Mouse (Mus musculus) frontal cortex, postnatal 36 days (tissue): ENCODE data around the gene Vmn2r84.
"Not testable (repeated sequence)": the region's sequence is repeated elsewhere in the genome, so short reads cannot be mapped to it uniquely, and the experiment has no call there.

ENCODE experiments used
- DNase-seq, 2 experiments: peaks; one replicate each; pipeline ENCODE4 v3.0.0; 2022; ENCODE audit warnings: low spot score in 2 of 2

Vmn2r84 gene

GRCm38 (mm10) chr10:130394232-130394631, at the start of gene Vmn2r84:
Vmn2r84 (minus strand) TSS chr10:130394332.
- no peak for DNase-seq

DNA sequence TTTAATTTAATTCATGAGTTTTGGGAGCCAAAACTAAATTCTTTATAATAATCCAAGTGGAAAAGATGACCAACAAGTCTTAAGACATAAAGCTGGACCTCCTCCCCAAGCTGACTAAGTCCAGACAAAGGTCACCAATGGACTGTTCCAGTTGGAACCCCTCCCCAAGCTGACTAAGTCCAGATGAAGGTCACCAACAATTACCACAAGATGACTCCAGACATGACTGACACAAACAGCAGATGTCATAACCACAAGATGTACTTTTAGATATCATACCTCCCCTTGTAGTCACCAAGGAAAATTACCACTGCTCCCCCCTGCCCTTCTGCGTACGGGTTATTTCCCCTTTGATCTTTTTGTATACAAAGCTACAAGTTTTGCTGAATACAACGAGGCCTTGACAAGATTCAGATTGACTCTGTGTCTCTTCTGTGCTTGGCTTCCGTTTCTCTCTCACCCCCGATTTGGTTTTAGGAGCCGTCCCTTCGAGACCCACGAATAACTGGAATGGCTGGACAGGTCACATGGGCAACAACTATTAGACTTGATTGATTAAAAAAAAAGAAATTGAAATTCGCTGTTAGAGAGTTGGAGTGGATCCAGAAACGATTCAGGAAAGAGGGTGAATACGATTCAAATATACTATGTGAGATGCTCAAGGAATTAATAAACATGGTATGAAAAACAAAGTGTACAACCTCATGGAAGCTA, 40.2 kb upstream of the Vmn2r84 start:
- not testable (repeated sequence) for DNase-seq

DNA sequence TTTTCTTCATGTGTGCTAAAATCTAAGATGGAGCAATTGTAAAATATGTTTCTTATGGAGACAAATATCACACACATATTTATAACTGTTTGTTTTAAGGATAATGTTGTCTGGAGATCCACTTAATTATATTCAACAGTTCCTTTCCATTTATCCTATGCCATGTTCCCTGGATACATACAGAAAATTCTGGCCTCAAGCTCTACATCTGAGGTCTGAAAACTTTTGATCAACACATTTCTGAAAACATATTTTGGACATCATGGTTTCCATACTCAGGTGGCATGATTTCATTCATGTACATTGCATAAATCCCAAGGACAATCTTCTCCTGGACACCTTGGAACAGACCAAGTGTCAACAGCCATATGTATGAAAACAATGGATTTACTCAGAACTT, 35.5 kb upstream of the Vmn2r84 start, which contains the start of gene Vmn2r85:
TSS of gene Vmn2r85 (minus strand) at position 101 of the 400 bp plus-strand sequence.
- not testable (repeated sequence) for DNase-seq

- not testable (repeated sequence) for DNase-seq
Observed at GRCm38 (mm10) chr10:130422368-130422767, 28.2 kb upstream of the Vmn2r84 start.

DNA sequence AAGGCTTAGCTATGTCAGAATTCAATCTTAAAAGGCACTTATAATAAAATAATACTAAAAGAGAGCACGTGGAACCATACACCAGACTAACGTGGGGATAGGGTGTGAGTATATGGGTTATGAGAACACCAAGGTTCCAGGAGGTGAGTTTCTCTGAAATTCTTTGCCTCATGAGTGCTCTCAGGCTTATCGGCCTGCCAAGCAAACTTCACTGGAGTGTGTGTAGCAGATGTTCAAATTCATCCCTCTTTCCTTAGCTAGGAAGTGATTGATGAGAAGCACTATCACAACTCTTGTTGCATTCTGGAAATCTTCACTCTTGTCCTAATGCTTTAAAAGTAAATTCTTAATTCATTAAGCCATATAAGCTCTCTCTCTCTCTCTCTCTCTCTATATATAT, 26.3 kb upstream of the Vmn2r84 start:
- no peak for DNase-seq

DNA sequence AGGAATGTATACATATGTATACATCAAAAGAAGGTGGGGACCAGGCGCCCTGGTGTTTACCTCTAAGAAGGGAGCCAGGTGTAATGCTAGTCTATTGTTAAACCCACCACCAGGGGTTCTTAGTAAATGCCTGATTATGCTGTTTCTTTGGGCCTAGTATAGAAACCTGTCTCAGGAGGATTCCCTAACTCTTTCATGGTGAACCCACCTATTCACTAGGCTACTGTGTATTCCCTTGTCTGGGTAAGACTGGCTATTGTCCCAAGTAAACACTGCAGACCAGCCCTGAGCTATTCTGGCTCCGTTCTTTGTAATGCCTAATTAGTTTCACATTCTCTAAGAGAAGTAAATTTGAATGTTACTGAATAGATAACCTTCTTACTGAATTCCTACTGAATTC, 25.8 kb upstream of the Vmn2r84 start:
- not testable (repeated sequence) for DNase-seq

GRCm38 (mm10) chr10:130416352-130416751, 22.2 kb upstream of the Vmn2r84 start:
- not testable (repeated sequence) for DNase-seq

DNA sequence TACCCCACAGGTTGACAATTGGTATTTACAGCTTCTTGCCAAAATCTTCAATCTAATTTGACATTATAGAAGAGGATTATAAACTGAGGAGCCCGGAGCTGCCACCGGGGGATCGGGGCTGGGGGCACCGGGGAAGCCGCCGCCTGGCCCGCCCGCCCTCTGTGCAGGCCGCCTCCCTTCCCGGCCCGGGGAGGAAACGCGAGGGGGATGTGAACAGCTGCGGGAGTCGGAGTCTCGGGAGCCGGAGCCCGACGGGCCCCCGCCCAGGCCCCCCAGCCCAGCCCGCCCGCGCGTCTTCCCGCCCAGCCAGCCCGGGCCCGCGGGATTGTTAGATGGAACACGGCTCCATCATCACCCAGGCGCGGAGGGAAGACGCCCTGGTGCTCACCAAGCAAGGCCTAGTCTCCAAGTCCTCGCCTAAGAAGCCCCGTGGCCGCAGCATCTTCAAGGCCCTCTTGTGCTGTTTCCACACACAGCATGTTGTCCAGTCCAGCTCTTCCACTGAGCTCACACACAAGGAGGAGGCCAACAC, 18.1 kb upstream of the Vmn2r84 start:
- DNase-seq, result not testable (repeated sequence)

DNA sequence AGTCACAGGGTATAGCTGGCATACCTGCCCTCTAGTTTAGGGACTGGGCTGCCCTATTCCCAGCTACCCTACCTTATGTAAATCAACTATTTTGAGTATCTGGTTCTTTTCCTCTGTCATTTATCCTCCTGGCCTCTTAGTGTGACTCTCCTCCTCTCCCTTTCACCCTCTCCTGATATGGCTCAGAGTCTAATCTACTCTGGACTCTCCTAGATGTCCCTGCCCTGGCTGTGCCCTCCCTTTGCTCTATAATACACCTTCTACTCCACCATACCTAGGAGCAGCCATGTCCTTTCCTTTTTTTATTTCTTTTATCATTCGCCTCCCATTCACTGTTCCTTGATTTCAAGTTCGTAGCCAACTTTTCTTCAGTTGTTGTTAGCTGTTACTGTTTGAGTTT, 19.0 kb downstream of the Vmn2r84 start:
- no peak for DNase-seq

DNA sequence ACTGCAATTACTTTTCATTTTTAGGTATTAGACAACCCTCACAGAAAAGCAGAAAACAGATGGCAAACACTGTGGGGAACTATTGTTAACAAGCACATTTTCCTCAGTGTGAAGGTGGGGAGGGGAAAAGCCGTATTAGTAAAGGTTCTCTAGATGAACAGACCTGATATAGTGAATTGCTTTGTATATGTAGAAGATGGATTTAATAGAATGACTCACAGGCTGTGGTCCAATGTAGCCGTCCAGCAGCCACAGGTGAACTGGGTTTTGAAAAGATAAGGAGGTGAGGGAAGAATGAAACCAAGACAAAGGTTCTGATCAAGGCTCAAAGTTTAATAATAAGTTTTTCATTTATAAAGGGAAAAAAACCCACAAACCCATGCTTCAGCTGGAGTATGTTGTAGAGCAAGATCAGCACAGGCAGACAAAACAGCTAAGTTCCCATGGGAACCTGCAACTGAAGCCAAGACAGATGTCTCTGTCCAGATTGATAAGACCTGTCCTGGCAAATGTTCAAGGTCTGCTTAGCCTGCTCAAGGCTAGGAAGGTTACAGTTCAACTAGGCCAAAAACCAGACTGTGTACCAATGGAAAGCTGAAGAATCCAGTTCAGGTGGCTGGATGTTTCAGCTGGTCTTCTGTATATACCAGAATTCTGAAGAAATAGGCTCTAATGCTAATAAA, 21.5 kb downstream of the Vmn2r84 start:
- no peak for DNase-seq

GRCm38 (mm10) chr10:130371644-130372043, 22.5 kb downstream of the Vmn2r84 start:
- DNase-seq, result no peak

DNA sequence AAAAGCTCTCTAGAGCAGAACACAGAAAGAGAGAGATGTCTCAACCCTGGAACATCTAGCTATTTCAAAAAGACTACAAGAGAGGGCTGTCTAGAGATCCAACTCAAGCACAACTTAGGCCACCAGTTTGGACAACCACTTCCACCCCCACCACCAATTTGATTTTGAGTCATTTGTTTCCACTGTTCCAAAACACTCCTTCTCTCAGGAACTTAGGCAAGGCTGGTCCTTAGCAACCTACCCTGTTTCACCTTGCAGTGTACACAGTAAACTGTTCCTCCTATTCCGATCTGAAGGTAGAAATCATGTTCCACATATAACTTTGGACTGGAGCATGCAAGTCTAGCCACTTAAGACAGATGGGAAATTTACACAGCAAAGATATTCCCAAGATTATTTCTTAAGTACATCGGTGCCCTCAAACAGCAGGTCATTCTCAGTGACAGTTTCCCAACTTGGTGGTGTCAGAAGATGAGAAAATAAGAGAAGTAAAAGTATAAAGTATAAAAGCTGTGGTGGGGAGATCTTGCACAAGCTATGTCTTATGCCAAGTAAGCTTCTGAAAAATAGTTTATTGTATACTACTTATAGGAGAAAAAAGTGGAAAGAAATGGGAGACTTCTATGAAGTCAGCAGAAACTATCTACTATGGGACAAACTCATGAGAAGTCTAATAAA, 24.0 kb downstream of the Vmn2r84 start:
- no peak for DNase-seq

DNA sequence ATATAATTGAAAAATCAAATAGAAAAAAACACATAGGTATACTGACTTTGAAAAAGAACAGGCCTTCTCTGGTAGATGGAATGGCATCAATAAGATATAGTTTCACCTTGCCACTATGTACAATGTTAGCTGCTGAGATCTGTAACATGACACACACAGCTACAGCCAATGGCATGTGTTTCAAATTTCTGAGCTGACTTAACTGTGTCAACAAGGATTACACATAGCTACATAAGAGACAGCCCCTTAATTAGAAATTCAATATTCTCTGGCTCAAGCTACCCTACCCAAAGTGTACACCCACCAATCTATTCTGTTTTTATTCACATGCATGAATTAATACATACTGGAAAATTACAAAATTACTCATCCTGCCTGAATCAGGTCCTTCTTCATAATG, 25.7 kb downstream of the Vmn2r84 start:
- no peak for DNase-seq

GRCm38 (mm10) chr10:130364766-130365165, 29.4 kb downstream of the Vmn2r84 start:
- DNase-seq, result no peak

- DNase-seq, result peak in 1 of 2 experiments; percentile 10
Observed at GRCm38 (mm10) chr10:130363438-130364164, 30.5 kb downstream of the Vmn2r84 start.

DNA sequence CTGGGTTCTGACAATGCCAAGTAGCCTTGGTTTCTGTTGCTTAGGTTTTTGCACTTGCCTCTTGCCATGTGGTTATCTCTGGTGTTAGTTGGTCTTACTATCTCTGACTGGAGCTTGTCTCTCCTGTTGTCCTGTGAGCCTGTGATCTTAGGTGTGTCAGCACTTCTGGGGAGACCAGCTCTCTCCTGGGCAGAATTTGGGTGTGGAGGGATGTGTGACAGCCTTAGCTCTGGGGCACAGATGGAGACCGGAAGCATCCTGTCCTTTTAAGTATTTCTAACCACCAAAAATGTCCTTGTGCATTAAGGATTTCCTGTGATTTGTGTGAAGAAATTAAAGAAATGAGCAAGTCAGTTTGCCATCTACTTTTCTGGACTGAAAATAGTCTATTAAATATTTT, 50.1 kb downstream of the Vmn2r84 start:
- no peak for DNase-seq

DNA sequence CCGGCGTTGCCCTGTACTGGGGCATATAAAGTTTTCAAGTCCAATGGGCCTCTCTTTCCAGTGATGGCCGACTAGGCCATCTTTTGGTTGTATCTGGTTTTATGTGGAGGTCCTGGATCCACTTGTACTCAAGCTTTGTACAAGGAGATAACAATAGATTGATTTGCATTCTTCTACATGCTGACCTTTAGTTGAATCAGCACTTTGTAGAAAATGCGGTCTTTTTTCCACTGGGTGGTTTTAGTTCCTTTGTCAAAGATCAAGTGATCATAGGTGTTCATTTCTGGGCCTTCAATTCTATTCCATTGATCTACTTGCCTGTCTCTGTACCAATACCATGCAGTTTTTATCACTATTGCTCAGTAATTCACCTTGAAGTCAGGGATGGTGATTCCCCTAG, 54.1 kb downstream of the Vmn2r84 start:
- DNase-seq, result not testable (repeated sequence)

- no peak for DNase-seq
Observed at GRCm38 (mm10) chr10:130337581-130337980, 56.6 kb downstream of the Vmn2r84 start.

GRCm38 (mm10) chr10:130336385-130336784, 57.7 kb downstream of the Vmn2r84 start:
- DNase-seq, result no peak

DNA sequence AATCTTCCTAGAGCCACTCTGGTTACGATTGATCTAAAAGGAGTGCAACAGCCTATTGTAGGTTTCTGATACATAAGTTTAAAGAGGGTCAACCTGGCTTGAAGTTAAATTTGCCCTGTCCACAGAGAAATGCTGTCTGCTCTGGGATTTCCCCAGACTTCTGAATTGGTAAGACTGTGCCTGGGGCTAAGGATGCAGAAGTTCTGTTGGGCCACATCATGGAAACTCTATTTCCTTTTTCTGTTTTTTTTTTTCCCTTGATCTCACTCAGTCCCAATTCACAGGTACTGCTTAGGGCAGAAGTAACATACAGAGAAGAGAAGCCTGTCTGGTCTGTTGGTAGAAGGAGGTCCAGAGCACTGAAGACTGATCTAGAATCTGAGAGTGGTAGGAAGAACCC, 63.4 kb downstream of the Vmn2r84 start:
- no peak for DNase-seq
